Mouse (Mus musculus) B cell, adult 2 months (primary cell): Measurements from ENCODE around the gene Samm50.
A peak's percentile ranks its signal among the peaks of the same experiment; 100 is the strongest.

Experiments
- DNase-seq, 2 experiments: peaks; one replicate each; pipeline ENCODE4 v3.0.0; 2022

Gene Samm50

DNA sequence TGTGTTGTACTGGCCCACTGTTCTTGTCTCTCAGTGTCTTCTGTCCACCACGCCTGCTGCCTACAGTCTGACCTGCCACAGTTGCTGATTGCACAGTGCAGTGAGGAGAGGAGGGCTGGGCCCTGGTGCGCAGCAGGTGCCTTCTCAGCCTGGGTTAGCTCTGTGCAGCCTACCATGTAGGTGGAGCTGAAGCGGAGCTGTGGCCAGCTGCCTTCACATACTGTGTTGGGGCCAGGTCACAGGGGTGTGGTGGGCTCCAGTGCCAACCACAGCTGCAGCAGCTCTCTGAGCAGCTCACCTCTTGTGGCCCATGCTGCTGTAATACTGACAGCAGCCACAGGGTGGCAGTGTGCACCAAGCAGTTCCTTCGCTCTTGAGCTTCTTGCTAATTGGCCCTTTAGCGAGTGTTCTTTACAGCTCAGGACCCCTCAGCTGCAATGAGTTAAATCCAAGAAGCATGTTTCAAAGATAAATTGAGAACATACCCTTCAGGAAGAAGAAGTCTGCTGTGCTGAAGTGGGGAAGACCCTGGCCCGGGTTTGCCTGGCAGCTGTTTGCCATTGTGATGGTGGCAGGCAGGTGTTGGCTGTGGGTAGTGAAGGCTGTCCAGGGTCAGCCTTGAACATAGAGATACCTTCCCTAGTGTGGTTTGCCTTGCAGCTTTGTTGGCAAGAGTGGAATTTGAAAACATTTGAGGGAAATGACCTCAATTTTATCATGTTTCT is 20.2 kb downstream of the Samm50 start:
- peak; percentile 89 for DNase-seq

DNA sequence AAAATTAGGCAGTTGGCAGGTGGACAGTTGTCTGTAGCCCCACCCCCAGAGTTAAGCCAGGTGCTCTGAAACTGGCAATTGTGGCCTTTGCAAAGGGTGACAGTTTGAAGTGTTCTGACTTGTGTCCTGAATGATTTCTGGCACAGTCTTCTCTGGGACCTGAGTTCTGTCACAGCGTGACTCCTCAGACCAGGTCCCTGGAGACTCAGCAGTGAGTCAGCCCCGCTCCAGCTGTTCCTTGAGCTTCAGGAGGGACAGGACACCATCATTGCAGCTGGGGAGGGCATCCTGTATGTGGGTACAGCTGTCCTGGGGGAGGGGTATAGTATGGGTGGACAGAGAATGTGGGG is 20.7 kb downstream of the Samm50 start:
- DNase-seq: peak; percentile 28 to 31

DNA sequence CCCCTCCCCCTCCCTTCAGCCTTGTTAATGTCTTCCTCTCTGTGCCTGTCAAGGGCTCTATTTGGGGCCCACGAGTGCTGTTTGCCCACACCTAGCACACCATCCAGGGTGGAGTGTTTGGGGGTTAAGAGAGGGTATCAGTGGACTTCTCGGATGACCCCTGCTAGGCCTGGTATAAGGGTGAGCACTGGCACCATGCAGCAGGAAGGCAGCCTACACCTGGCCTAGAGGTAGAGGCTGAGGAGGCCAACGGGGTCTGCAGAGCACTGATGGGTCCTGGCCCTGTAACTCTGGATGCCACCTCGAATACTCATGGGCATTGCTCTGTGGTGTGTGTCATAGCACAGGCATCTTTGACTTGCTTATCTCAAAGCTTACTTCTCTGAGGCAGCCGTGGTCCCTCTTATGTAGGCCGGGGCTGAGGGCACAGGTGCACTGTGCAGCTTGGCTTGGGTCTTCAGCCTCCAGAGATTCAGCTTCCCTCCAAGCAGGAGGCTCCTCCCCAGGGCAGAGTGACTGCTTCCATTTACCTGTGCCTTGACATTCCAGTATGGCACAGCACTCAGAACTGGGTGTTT is 21.2 kb downstream of the Samm50 start:
- DNase-seq: no peak

DNA sequence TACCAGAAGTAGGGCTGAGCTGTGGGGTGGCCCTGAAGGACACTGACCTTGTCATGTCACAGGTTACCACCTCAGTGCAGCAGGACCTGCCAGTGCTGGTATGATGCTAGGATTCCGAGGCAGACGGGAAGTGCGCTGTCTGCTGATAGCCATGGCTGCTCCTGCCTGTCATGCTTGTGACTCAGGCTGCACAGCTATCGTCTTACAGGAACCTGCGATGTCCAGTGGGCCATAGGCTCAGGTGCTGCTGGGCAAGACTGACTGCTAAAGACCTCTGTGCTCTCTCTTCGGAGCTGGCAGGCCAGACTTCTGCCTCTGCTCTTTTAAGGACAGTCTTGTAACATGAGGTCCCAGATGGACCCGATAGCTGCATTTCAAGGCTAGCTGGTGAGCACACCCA is 22.4 kb downstream of the Samm50 start:
- DNase-seq: no peak

DNA sequence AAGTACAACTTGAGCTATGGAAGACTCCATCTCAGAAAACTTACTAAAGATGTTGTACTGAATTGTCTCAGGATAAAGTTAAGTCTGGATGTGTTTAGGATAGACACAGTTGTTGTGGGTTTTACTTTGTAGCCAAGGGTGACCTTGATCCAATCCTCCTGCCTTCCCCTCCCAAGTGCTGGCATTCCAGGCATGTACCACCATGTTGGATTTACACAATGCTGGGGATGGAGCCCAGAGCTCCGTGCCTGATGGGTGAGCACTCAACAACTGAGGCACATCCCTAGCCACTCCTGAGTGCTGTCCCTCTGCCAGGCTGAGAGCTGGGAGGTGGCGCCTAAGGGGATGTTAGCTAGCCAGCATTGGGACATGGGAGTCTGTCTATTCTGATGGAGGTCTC is 23.2 kb downstream of the Samm50 start:
- no peak for DNase-seq

DNA sequence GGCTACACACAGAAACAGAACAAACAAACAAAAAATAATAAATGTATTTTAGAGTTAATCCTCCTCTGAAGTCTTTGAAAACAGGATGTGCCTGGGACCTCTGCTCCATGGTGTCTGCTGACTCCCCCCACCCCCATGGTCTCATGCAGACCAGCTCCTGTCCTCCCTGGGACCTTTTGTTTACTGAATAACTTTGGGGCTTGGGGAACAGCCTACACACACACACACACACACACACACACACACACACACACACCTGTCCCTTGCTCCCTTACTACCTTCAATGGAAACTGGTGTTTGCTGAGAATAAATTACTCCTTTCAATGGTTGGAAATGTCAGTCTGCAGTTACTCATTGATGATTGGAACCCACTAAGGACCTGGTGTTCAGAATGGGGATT is 24.0 kb downstream of the Samm50 start:
- no peak for DNase-seq

DNA sequence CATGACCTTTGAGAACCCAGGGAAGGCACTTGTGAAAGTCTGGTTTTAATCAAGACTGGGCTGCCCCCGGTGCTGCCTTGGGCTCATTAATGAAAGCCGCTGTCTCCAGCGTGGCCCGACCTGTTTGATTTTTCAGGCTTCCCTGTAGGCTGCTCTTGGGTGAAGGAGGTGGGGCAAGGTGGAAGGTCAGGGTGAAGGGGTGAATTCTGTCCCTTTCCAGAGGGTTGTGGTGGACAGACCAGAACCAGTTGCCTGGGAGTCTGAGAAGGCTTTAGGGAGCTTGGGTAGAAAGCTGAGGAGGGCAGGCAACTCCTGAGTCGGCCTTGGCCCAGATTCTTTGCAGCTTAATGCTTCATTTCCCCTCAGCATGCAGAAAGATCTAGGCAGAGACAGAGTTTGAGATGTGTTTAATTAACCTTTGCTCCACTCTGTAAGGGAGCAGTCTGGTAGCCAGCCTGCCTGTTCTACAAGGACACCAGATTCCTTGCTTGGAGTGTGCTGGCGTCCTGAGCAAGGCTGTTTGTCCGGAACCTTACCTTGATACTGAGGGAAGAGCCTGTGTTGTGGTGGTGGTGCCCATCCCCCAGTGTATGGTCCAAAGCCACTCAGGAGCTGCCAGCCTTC is 24.5 kb downstream of the Samm50 start:
- DNase-seq: no peak

DNA sequence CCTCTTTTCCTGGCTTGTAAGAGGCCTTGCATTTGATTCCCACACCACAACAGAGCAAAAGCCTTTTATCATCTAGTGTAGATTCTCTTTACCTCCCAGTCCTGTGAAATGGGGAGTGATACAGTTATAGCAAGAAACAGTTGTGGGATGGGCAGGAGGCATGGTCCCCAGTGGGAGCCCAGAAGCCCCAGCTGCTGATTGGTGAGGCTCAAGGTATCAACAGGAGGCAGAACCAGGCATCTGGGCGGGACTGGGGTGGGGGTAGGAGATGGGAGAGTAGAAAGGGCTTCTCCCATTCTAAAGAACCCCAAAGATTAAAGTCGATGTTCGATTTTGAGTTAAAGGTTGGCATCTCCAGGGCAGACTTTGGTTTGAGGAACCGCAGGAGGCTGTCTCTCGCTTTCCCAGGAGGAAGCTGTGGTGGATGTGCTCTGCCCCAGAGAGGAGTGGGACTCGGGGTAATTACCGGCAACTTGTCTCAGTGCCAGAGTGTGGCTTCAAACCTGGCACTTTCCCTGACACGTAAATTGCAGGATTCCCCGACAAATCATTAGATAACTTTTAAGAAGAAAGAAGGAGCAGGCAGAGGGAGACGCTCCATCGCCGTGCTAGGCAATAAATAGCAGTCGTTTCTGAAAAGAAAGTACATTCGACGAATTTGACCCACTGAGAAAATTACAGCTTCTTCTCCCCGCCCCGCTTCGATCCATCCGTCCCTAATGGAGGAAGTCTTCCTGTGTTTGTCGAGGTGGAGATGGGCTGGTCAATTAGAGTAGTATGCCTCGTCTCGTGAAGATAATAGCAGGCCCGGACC is 26.1 kb downstream of the Samm50 start:
- DNase-seq: no peak

DNA sequence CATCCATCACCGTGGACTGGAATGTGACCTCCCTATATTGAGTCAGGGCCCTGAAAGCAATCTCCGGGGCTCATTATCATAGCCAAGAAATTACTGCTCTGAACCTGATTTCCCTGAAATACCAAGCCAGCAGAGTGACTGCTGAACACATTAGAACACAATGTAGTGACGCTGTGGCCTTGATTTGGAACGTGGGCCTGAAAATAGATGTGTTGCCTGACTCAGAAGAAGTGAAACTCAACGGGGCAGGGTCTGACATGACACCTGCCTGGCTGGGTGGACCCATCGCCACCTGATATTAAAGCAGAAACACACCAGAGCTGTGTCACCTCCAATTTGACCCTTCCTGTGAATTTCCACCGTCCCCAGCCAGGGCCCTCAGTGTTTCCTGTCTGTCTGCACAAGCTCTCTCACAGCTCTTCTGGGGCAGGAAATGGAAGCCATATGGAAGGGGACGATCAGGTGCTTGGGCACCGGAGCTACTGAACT is 26.8 kb downstream of the Samm50 start:
- DNase-seq: peak; percentile 71 to 72

DNA sequence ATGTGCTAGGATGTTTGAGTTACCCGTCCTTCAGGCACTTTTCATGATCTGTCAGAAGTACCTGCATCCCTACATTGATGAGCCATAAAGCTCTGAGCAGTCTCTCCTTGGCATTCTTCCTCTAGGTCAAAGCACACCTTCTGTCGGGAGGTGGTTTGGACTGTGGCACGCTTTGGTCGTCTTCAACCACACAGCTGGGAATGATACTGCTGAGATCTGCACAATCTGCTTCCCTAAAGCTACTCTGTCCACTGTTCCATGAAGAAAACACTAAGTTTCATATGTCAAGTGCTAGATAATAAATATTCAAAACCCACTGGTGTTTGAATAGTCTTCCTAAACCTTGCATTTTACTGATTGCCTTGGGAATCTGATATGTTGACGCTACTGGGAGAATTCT is 29.5 kb downstream of the Samm50 start:
- no peak for DNase-seq

DNA sequence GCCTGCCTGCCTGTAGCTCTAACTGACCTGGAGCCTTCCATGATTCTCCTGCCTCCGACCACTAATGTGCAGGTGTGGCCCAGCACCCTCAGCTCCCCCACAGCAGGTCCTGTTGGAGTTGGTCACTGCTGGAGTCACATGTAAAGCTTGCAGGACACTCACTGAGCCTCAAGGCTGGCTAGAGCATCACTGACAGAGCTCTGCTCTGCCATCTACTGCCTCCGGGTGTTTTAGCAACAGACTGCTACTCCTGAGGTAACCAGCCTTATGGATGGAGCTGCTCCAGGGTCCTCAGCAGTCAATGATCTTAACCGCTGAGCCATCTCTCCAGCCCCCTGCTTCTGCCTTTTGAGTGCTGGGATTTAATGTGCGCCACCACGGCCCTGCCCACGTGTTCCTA is 31.4 kb downstream of the Samm50 start:
- no peak for DNase-seq

DNA sequence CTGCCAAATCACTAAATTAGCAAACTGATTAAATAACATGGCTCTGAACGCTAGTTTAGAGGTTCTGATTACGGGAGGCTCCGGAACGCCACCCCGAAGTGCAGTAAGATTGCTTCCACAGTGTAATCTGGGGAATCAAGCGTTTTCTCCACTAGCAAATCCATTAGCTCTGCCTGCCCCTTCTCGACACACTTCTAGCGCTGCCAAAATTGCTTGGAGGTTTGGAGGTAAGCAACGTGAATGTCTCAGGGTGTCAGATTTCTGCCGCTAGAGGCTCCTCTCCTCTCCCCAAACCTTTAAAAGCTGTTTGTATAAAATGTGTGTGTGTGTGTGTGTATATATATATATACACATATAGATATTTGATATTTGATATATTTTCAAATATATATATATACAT is 32.7 kb downstream of the Samm50 start:
- no peak for DNase-seq

DNA sequence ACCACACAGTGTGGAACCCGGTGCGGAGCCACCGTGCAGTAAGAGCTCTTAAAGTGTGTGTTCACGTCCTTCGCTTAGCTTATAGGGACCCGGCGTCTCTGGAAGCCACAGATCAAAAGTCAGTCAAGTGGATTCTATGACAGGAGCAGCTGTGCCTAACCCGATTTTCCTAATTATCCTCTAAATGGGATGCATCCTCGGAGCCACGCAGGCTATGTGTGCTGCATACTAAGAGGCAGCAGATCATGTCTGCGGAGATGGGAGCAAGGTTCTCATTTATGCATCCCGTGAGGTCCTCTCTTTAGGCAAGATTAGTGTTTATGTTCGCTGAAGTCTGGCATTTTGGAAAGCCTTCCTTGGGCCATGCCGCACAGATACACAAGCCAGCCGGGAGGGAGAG is 34.9 kb downstream of the Samm50 start:
- no peak for DNase-seq

DNA sequence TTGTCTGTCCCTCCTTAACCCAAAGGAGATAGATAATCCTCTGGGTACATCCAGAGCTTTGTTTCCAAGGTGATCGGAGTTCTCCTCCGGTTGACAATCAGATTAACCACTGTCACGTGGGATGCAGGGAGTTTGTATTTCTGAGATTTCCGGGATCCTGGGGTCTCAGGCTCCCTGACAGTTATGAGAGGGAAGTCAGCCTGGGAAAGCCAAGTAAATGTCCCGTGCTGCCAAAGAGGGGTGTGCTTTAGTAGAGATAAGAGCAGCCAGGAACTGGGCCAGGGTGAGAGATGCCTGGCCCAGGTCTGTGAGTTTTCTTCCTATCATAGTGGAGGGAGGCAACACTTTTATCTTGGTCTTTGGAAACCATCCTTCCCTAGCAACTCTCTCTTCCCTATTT is 38.6 kb downstream of the Samm50 start:
- DNase-seq: no peak

DNA sequence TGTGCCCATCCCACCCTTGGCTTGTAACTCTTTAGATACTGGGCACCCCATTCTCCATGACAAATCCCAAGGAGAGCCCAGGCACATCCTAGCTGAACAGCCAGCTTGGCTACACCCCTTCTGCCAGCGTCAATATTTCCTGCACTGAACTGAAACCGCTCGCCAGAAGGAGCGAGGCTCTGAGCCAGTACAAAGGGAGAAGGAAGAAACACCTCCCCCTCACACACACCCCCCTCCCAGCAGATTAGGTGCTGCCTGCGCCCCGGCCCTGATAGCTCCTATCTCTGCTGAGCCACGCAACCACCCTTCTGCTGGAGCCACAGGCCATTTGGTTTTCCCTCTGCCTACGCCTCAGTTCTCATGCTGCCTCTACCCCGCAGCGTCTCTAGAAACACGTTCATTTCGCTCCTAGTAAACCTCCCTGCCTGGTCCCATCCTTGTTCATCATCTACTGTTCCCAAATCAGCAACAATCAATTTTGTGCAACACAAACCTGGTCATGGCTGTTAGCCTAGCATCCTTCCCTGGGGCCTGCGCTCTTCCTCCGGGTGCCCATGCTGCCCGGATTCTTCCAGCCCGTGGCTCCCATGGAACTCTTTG is 39.2 kb downstream of the Samm50 start:
- peak in 1 of 2 experiments; percentile 13 for DNase-seq

DNA sequence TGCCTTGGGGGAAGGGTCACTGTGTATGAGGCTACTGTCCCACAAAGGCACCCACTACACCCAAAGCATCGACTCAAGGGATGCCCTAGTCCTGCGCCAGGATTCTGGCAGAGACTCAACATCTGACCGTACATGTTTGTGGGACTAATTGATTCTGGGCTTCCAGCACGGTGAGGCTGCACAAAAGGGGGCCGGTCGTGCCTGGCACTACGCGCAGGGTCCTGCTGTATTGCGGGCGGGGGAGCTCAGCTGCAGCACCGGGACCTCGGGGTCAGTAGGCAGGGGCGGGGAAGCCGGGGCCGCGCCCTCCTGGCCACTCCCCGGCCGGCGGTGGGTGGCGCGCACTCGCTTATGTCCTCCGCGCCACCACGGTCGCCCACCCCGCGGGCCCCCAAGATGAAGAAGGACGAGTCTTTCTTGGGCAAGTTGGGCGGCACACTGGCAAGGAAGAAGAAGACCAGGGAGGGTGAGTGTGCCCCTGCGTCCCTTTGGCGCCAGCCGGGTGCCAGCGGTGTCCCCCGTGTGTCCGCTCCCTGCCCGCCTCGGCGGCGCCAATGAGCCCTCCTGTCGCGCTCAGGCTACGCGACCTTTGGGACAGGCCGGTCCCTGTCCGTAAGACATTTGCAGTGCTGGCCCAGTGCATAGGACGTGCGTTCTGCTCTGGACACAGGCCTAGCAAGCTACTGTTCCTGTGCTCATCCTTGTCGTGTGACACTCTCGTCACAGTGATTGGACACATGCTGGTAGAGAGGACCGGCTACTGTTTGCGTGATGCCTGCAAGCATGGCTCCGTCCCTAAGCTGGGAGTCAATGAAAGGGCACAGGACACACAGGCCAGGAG is 39.9 kb downstream of the Samm50 start, which contains the start of gene Parvb:
Gene Parvb, plus strand, starts transcription at position 323 of the 841 bp plus-strand sequence.
- peak in 1 of 2 experiments; percentile 15 for DNase-seq

DNA sequence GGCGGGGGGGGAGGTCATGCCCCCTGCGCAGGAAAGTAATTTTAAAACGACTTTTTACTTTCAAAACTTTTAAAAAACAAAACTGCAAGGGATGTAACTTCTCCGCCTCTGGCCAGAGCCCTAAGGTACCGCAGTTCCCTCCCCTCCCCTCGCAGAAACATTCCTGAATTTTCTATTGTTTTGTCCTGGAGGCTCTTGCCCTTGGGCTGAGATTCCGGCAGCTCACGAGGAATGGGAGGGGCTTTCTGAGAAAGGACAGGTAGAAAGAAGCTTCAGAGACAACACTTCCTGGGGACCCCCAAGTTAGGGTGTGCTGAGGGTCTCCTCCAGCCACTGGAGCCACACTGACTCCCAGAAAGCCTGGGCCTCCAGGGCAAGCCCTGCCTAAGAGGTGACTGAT is 40.6 kb downstream of the Samm50 start:
- no peak for DNase-seq

DNA sequence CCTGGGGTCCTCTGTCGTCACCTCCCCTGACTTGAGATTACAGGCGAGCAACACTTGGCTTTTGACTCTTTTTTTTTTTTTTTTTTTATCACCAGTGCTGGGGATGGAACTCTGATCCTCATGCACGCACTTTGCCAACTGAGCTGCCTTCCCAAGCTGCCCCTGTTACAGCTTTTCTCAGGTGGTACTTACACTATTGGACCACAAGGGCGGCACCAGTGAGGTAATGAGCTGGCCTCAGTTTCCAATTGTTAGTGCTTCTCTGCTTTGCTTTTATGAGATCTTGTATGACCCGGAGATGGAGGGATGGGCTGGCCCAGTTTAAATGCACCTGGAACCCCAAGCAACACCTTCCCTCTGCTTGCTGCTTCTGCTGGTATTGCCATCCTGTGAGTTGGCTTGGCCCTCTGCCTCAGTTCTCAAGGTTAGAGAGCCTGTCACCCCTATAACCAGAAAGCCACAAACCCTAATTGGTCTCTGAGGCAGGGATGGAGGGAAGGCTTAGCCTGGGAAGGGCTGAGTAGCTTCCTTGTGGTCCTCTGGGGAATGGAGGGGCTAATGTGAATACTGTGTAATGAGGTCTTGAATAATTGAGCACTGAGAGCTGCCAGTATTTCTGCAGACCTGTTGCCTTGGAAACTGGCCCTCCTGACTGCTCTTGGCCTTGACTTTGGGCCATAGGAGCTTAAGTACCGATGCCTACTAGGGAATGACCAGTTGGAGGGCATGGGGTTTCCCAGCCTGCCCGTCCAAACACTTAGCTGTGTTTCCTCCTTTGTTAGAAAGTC is 42.9 kb downstream of the Samm50 start:
- DNase-seq: no peak

DNA sequence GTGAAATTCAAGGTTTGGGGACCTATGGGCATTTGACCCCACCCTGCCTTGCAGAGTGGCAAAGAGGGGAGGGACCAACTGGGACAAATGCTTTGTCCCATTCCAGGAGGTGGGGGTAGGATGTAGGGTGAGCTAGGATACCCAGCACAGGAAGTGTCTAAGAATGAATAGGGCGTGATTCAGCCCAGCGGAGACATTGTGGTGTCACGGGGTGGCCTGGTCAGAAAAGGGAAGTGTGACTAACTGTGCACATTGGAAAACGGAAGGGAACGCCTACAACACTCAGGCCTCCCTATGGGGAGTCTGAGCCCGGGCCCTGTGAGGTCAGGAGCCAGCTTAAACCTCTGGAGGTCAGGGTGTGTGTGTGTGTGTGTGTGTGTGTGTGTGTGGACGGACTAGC is 43.6 kb downstream of the Samm50 start:
- DNase-seq: peak; percentile 38 to 43

DNA sequence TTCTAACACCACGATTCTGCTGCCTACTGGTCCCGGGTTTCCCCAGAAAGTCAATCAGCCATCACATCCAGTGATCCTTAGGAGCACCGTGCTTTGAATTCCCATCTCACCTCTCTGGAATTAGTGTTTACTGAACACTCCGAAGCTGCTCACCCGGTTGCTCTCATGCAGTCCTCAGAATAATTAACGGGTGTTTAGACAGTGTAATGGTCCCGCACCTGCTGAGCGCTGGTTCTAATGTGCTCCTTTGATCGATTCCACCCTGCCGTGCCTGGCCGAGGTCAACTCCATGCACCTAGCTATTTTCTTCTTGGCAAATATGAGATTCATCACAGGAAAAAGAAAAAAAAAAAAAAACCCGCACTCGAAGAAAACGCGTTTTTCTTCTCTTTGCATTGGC is 46.5 kb downstream of the Samm50 start:
- no peak for DNase-seq

DNA sequence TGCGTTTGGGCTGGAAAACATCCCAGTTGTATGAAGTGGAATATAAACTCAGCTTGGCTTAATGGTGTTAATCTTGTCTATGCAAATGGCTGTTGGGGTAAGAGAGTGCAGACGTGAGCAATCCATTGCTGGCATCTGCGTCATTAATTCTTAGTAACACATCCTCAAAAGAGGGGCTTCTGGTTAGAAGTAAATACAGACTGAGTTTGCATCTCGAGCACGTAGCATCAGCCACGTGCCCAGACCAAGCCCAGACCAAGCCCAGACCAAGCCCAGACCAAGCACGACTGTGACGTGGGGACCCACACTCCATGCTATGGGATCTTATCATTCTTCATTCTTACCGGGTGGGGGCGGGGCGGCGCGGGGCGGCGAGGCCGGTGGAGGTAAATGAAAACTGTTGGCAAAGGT is 47.0 kb downstream of the Samm50 start:
- DNase-seq: no peak
